Mouse (Mus musculus) spleen, embryonic (tissue): ENCODE results near the gene Wdr93.

Source experiments
- CTCF ChIA-PET: fragments of 350-600 bp; sonication (Branson Sonifier 250); formaldehyde crosslinking; loops from one replicate; lab custom pipeline; 2022; lab: Charles Lee

Wdr93 gene

GRCm38 (mm10) chr7:79800336-79800735 is 57.4 kb downstream of the Wdr93 start:
- CTCF ChIA-PET, result no interaction called here

DNA sequence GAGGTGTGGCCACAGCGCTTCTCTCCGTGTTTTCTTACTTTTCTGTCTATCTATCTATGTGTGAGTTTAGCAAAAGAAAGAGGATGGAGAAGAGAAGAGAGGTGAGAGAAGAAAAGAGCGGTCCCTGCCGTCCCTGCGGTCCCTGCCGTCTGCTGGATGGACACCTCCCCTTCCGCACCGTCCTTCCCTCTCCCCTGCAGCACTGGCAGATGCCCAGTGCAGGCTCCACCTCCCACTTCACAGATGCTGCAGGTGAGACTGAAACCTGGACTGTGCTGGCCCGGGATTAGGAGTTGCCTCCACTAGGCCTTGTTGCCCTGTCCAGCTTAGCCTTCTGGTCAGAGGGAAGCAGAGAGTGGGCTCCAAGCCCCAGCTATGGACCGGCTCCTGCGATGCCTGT is 58.4 kb downstream of the Wdr93 start:
- CTCF ChIA-PET, result no interaction called here

DNA sequence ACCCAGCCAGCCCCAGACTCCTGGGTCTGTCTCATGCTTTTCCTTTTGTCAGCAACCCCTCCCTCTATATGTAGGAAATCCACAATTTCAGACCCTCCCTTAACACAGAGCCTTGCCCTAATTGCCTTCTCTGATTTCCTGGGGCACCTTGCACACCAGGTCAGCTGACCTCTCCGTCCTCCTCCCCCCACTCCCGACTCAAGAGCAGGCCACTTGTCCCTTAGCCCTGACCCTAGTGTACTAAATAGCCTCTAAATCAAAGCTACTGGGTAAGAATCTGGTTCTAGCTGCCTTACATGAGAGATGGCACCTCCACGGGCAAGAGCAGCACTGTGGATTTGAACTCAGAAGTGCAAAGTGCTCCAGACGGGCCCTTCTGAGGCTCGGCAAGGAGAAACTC is 59.1 kb downstream of the Wdr93 start:
- CTCF ChIA-PET, result no interaction called here

DNA sequence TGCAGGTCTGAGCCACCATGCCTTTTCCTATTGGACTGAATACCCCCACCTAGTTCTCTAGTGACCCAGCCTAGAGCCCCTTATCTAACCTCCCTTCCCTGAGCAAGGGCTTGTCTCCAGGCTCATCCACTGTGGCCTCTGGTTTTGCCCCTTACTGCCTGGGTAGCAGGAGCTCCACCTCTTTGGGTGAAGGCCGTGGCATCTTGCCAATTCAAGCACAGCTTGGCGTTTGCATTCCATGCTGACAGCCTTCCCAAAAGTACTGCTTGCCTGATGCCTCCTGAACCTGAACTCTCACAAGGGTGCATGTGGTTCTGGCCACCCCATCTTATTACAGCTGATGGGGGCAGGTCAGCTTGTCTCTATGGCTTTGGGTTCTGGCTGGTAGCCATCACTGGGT is 60.9 kb downstream of the Wdr93 start:
- CTCF ChIA-PET, result no interaction called here

- CTCF ChIA-PET, result no interaction called here
Observed at GRCm38 (mm10) chr7:79808561-79808960, 65.6 kb downstream of the Wdr93 start.

DNA sequence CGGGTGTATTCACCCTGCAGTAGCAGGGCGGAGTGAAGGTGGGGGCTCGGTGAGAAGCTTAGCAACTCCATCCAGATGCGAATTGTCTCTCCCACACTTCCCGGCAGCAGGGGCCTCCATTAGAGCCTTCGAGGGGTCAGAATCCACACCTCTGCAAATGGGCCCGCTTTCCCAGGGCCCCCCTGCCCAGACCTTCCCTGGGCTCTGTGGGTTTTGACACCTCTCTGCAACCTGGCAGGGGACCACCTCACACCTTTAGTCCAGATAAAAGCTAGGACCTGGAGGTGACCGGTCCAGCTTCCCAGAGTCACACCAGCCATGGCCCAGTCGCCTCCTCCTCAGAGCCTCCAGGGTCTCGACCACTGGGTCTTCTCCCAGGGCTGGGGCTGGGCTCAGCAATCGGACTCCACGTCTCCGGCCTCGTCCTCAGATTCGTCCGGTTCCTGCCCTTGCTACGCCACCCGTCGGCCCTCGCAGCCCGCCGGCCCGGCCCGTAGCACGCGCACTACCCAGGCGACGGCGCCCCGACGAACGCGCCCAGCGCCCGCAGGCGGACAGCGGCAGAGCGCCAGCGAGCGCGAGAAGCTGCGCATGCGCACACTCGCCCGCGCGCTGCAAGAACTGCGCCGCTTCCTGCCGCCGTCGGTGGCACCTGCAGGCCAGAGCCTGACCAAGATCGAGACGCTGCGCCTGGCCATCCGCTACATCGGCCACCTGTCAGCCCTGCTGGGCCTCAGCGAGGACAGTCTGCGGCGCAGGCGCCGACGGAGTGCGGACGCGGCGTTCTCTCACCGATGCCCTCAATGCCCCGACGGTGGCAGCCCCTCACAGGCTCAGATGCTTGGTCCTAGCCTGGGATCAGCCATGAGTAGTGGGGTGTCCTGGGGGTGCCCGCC is 67.9 kb downstream of the Wdr93 start, which contains the start of gene Mesp2:
Gene Mesp2, plus strand, starts transcription at position 117 of the 896 bp plus-strand sequence.
- CTCF ChIA-PET, result no interaction called here

- CTCF ChIA-PET, result no interaction called here
Observed at GRCm38 (mm10) chr7:79813409-79813808, 70.4 kb downstream of the Wdr93 start.

DNA sequence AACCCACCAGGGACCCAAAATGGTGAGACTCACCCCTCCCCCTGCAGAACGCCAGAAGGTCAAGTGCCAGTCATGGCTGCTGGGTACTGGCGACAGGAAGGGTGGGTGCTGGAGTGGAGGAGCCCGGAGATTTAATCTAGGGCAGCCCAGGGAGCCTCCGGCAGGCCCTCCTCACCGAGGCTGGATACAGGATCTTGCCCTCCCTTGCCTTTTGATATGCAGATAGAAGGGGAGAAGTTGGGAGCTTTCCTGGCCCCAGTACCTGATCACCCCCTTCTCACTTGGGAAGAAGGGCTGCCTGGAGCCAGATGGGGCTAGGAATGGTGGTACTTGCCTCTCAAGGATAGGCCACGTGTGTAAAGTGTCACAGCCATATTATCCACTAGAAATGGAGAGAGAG is 75.4 kb downstream of the Wdr93 start:
- CTCF ChIA-PET, result no interaction called here

- CTCF ChIA-PET, result no interaction called here
Observed at GRCm38 (mm10) chr7:79819515-79819914, 76.6 kb downstream of the Wdr93 start.

DNA sequence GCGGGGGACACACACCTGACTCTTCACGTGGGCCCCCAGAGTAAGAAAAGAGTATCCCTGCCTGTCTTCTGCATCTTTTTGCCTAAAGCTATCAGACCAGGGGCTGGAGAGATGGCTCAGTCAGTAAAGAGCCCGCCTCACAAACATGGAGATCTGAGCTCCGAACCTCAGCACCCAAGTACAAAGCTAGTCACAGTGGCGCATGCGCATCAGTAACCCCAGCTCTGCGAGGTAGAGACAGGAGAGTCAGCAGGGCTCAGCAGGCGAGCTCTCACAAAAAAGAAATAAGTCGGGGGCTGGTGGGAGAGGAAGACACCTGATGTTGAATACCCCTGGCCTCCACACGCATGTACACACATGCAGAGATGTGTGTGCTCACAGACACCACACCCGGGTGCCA is 77.0 kb downstream of the Wdr93 start:
- CTCF ChIA-PET, result no interaction called here

- CTCF ChIA-PET, result no interaction called here
Observed at GRCm38 (mm10) chr7:79822092-79822695, 79.2 kb downstream of the Wdr93 start.

DNA sequence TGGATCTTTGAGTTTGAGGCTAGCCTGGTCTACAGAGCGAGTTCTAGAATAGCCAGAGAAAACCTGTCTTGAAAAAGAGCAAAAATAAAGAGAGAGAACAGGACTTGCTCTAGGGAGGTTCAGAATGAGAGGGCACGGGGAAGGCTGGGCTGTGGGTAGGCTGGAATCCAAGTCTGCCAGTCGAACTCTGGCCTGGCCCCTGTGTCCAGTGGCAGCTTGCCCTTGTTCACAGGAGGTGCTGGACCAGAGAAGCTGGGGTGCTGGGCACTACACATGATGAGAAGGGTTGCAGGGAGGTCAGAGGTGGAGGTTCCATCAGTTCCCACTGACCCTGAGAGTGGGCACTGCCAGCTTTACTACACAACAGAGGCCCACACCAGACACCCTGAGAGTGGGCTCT is 85.4 kb downstream of the Wdr93 start:
- CTCF ChIA-PET, result no interaction called here

DNA sequence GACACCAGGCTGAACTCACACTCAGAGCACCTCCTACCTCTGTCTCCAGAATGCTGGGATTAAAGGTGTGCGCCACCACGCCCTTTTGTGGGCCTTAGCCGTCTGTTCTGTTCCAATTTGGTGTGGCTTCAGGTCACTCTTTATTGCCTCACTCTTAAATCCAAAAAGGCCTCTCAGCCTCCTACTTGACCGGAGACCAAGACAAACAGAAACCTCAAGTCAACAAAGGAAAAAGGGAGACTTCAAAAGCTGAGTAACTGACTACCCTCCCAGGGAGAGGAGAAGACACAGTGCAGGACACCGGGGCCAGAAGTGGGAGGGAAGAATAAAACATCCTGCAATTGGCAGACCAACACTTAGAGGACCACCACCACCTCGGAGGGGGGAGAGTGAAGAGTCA is 88.2 kb downstream of the Wdr93 start:
- CTCF ChIA-PET, result interaction anchor here (0.7 kb wide), 1 partner anchor 10 kb away, joined by 3 read pairs; no protein-coding TSS in a partner anchor

- CTCF ChIA-PET, result no interaction called here
Observed at GRCm38 (mm10) chr7:79831585-79831984, 88.6 kb downstream of the Wdr93 start.

DNA sequence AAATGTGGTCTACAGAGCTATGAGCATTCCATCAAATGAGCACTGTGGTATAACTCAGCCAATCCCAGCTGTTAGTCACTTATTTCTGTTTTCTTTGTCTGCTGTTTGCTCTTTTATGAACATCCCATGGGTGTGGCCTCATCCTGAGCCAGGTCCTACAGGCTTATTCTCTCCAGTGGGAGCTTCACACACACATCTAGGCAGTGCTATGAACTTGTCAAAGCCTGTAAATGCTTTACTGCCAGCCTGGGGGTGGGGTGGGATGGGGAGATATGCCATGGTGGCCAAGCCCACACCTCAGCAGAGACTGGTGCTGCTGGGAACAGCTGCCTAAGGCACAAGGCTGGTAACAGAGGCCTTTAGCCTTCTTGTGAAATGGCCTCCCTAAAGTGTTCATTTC is 90.0 kb downstream of the Wdr93 start:
- CTCF ChIA-PET, result interaction anchor here (0.5 to 0.6 kb wide), 2 partner anchors 46 to 99 kb away, joined by 3 to 6 read pairs; no protein-coding TSS in a partner anchor

- CTCF ChIA-PET, result no interaction called here
Observed at GRCm38 (mm10) chr7:79835196-79835595, 92.2 kb downstream of the Wdr93 start.
